Mouse (Mus musculus): ENCODE data around the gene Ankrd27.
A peak's percentile ranks its signal among the peaks of the same experiment; 100 is the strongest.
"Not testable (repeated sequence)": the region's sequence is repeated elsewhere in the genome, so short reads cannot be mapped to it uniquely, and the experiment has no call there.

Gene Ankrd27

DNA sequence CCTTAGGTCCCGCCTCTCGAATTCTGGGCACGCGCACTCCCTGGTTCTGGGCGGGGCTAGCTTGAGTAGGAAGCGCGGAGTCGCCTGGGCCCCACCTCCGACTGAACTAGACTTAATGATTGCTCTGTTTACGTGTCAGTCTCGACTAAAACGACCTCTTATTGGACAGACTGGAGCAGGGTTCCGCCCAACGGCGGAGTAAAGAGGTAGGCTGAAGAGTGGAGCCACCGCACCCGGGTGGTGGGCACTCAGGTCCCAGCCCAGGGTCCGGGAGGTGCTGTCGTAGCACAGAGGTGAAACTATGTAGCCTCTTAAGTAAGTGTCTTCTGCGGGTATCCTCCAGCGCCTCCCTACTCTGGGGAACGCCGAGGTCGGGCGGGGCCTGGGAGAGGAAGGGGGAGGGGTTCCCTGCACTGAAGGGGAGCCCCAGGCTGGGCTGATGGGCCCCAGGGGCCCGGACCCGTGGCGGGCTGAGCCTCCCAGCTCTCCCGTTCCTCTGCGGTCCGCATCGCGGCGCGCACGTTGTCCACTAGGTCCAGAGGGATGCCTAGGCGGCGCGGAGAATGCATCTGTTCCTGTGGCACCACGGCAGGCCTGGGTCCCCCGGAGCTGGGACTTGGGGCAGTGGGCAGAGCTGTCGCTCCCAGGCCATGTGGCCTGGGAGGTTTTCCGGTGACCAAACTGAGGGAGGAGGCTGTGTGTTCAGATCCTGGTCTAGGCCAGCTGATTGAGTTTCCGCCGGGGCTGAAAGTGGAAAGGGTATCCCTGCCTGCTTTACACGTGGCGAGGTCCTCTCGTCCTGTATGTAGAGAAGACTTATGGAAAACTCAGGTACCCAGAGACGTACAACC lies at the start of gene Ankrd27:
TSS of gene Ankrd27 (plus strand) at position 190 of the 851 bp plus-strand sequence.
- DNase-seq: peak; percentile 96 to 98

- DNase-seq: no peak
These were observed 48.5 kb upstream of the Ankrd27 start, which contains the start of gene Tdrd12 for GRCm38 (mm10) chr7:35537562-35537961. Gene Tdrd12 (minus strand): TSS chr7:35537745.

- DNase-seq: peak; percentile 75 to 84
These were observed 40.2 kb upstream of the Ankrd27 start for GRCm38 (mm10) chr7:35545881-35546280.

GRCm38 (mm10) chr7:35553751-35554604 lies 32.1 kb upstream of the Ankrd27 start:
- peak; percentile 49 to 60 for DNase-seq

DNA sequence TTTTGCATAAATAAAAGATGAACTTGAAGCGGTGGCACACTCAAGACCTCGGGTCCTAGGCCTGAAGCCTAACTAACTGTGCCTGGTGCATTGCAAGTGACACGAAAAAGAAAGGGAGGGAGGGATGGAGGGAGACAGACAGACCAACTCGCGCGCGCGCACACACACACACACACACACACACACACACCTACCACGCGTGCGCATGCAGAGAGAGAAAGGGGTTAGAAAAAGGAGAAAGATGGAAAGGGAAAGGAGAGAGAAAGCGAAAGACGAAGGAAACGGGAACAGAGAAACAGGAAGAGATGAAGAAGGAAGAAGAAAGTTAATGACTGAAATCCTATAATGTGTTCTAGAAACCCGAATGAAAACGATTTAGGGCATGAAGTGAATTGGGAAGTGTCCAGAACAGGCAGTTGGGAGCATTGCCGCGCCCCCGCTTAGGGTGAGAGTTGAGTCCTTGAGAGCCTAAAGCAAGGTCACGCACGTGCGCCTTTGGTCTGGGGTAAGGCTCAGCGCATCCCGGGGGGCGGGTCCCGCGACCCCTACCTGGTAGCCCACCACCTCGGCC lies 31.4 kb upstream of the Ankrd27 start:
- peak; percentile 62 to 71 for DNase-seq

DNA sequence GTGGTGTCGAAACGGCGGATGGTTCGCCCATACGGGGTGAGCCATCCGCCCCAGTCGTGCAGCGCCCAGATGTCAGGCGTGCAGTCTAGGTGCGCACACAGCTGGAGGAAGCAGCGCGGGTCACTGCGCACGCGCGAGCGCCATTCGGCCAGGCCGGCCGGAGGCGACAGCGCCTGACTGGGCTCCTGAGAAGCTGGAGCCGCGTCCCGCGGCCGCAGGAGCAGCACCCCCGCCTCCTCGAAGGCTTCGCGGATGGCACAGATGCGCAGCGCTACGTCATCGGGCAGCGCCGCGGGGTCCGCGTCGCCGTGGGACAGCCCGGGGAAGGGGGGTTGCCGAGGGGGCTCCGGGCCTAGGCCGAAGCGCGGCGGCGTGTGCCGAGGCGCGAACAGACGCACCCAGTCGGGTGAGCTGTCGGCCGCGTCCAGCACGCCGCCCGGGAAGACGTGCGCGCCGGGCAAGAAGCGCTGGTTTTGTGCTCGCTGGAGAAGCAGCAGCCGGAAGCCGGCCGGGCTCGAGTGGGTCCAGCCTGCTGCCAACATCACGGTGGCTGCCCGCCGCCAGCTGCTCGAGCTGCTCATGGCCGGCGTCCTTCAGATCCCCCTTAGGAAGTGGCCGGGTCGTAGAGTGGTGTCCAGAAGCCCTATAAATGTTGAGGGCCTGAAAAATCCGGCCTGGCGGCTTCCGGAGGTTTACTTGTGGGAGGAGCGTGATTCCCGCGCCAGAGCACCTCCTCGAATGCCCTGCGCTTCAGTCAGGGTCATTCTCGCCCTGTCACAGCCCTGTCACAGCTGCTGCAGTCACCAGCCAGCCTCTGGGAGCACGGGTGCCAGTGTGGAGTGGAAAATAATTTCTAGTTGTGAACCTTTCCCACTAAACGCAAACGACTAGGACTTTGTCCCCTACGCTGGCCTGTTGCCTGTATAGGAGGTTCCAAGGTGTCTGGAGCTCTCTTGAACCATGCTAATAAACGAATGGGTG lies 30.5 kb upstream of the Ankrd27 start:
- DNase-seq: peak; percentile 93 to 94

DNA sequence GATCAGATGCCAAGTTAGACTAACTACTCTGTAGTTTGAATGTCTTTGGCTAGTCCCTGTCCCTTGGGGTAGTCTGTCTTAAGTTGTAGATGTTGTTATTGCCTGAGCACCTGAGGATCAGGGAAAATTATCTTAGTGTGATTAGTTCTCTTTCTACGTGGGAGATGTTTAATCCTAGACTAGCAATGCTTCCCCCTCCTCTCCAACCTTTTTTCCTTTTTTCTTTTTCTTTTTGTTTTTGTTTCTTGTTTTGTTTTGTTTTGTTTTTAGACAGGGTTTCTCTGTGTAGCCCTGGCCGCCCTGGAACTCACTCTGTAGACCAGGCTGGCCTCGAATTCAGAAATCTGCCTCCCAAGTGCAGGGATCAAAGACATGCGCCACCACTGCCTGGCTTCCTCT lies 29.8 kb upstream of the Ankrd27 start, which contains the start of gene Nudt19:
TSS of gene Nudt19 (minus strand) at position 100 of the 399 bp plus-strand sequence.
- DNase-seq: no peak

DNA sequence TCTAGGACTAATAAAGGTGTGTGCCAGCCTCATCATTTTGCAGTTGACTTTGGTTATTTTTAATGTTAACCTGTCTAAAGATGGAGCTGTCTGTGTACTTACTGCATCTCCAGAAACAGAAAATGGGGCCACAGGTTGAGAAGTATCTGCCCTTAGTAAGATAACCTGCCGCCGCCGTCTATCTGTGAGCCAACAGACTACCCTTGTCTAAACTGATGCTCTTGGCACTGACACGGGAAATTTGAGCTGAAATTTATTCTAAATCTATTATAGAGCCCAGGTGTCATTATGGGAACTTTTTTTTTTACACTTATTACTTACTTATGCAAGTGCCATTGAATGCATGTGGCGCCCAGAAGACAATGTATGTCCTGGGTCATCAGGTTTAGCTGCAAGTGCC lies 29.1 kb upstream of the Ankrd27 start:
- no peak for DNase-seq

DNA sequence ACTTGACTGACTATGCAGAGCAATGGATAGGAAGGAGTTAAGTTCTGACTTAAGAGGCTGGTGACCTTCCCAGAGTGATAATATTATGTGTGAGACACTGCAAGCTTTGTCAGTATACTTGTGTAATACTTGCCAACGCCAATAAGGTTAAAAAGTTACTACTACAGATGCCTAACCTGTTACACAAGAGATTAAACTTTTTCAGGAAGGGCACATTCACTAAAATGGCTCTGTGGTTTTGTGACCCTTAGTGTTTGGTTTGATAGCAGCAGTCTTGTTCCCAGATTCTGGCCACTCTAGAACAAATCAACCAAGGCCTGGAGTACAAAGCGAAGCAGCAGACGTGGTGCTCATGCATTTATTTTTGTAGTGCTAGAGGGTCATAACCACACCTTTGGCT lies 28.5 kb upstream of the Ankrd27 start:
- DNase-seq: no peak

DNA sequence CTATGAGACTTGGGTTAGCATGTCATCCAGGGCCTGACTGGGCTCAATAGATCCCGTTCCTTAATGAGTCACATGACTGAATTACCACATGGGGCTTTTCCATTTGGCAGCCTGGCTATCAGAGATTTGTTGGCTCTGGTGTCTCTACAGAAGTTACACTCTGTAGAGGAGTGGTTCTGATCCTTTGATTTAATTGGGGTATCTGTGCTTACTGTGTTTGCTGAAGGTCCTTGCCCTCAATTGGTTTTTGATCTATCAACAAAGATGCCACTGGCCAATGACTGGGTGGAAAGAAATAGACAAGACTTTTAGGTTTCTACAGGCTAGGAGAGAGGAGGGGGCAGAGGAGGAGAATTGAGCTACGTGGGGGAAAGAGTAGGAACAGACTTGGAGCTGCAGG lies 27.4 kb upstream of the Ankrd27 start:
- DNase-seq: no peak

DNA sequence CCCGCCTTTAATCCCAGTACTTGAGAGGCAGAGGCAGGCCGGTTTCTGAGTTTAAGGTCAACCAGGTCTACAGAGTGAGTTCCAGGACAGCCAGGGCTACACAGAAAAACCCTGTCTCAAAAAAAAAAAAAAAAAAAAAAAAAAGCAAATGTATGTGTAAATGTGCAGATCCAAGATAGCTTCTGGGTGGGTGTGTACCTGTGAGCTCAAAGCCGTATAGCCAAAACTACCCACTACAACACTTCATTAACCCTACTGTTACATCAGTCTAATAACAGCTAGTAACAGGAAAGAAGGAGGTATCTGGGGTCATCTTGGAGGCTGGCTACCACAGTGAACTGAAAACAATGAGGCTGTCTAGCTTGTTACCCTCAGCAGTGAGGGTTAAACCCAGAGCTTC lies 26.2 kb upstream of the Ankrd27 start:
- DNase-seq: no peak

GRCm38 (mm10) chr7:35563071-35563470 lies 23.0 kb upstream of the Ankrd27 start:
- DNase-seq: no peak

DNA sequence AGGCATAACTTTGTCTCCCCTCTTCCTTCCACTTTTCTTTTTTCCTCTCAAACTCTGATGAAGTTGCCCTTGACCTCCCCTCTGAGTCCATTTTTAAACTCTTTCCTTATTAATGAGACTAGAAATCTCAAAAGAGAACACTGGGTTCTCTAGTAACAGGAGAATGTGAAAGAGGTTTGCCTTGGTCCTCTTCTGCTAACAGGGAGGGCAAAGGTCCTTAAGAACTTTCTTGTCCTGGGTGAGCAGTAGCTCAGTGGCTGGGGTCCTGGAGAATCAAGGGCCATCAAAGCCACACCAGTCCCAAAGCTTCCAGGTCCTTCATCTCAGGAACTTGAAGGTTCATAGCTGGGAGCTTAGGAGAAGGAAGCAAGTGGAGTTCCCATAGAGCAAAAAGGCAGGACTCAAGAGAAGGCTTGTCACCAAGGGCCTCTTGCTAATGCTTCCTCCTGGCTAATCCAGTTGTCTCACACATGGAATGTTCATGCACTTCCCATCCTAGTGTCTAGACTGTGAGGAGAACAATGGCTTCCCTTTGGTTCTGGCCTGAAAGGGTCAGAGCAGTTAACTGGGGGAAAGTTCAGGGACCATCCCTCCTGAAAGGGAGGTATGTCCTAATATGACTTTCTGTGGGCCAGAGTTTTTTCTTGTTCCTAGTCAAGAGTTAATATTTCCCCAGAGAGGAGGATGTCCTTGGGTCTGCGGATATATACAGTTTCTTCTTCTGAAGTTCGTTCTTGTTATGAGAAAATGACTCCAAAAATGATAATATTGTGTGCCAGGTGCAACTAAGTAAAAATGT lies 21.8 kb upstream of the Ankrd27 start:
- DNase-seq: no peak

DNA sequence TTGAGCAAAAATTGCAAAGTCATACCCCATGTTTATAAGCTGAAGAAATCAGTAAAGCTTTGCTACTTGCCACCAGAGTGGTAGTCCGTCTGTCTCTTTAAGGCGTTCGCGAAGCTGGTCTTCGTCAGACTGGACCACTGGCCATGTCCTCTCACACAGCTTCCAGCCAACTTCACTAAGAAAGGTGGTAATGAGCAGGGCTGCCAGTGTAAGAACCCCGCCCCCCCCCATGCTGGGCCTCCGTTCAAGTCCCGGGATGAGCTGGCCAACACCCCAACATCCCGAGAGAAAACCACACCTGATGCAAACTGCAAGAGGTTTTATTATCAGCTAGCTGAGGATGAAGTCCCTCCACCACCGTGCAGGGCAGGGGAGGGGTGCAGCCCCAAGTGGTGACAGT lies 21.2 kb upstream of the Ankrd27 start:
- not testable (repeated sequence) for DNase-seq

DNA sequence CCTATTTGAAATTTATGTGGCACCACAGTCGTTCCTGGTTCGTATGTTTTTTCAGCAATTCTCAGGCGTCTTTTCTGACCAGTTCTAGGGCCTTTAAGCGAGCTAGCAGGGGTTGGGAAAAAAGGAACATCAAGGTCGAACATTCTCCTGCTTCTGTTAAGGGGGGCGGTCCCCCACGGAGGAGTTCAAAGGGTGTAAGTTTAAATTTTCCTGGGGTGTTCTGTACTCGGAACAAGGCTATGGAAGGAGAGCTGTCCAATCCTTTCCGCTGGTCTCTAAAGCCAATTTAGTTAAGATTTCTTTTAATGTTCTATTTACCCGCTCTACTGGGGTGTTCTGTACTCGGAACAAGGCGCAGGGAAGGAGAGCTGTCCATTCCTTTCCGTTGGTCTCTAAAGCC lies 20.1 kb upstream of the Ankrd27 start:
- DNase-seq: not testable (repeated sequence)

DNA sequence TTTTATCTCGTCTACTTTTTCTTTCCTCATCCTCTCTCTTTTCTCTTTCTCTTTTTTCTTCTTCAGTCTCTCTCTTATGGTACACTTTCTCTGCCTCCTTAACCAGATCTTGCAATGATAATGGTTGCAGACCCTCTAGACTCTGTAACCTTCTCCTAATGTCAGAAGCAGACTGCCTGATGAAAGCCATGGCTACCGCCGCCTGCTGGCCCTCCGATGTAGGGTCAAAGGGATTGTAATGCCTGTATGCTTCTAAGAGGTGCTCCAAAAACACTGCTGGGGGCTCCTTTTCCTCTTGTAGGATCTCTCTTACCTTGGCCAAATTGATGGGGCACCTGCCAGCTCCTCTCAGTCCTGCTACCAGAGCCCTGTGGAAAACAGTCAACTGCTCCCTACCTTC lies 16.3 kb upstream of the Ankrd27 start:
- not testable (repeated sequence) for DNase-seq

GRCm38 (mm10) chr7:35570883-35571282 lies 15.2 kb upstream of the Ankrd27 start:
- not testable (repeated sequence) for DNase-seq

- peak; percentile 62 to 65 for DNase-seq
These were observed 6.2 kb upstream of the Ankrd27 start for GRCm38 (mm10) chr7:35579849-35580248.

DNA sequence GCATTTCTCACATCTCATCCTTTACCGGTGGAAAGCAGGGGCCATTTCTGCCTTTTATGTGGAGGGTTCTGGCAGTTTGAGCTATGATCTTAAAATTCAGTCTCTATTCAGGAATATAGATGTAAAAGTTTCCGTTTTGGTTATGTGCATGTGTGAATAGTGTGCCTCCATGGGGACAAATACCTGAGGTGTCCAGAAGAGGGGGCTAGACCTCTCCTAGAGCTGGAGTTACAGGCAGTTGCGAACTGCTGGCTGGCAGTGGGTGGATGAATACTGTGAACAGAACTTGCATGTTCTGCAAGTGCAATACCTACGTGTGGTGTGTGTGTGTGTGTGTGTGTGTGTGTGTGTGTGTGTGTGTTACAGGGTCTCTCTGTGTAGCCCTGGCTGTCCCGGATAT lies 3.3 kb upstream of the Ankrd27 start:
- DNase-seq: no peak

GRCm38 (mm10) chr7:35583476-35584025 lies 2.5 kb upstream of the Ankrd27 start:
- no peak for DNase-seq

Data from cerebellum, postnatal 10 days (tissue).